In genomic region chr10:82910198-82910597, GRCm38 (mm10) we compare ENCODE assay signal across 9 mouse cellular contexts. TPM values are rescaled to one million over a fixed set of nuclear protein-coding genes. Genes with fewer than 3 reads are reported as not detected.
A peak's percentile ranks its signal among the peaks of the same experiment; 100 is the strongest.
DNase-seq lines count a peak whose midpoint lies in the region; ATAC-seq and TF ChIP-seq lines count a peak whose summit lies in the region.
"Had no signal": no experiment of that assay in that cellular context is flagged by ENCODE, and none has a peak within 500 bp of the region (broad histone marks: within the 10 kb centered on the region; RNA-seq: fewer than 3 reads in every experiment).

No protein-coding gene starts in this region.

- DNase-seq in cerebellum, postnatal 10 days = peak; percentile 33 to 40
- no peak for DNase-seq in midbrain, postnatal 0 days (ENCODE audit: low spot score)
- no peak for DNase-seq in midbrain, embryonic 11.5 days (ENCODE audit: low spot score, missing footprints)
- DNase-seq in T-cell, adult 2 months (ENCODE audit: low spot score) = peak; percentile 35
- DNase-seq in naive thymus-derived CD4-positive, alpha-beta T cell, adult 2 months (ENCODE audit: low read depth) = peak; percentile 63
- DNase-seq in cerebellum, adult 11-12 months = no peak
- DNase-seq in frontal cortex, postnatal 14 days (ENCODE audit: low spot score in 2 of 2) = no peak

- no peaks in the 10 kb centered on the region for H3K27me3 ChIP-seq in midbrain, postnatal 0 days (ENCODE audit: insufficient read depth, low read length)
- H3K27me3 ChIP-seq in midbrain, embryonic 11.5 days (ENCODE audit: control insufficient read depth, insufficient read depth, low read length) = no peaks in the 10 kb centered on the region

- no peak overlapping the region for H3K4me2 ChIP-seq in midbrain, postnatal 0 days (ENCODE audit: low read depth, low read length, poor library complexity, severe bottlenecking)
- H3K4me2 ChIP-seq in midbrain, embryonic 11.5 days = no peak overlapping the region

- 81% methylated on average over 3 of the region's 3 CpGs for WGBS in midbrain, postnatal 0 days
- 83% methylated on average over 3 of the region's 3 CpGs for WGBS in midbrain, embryonic 11.5 days

- no peak overlapping the region for H3K9ac ChIP-seq in midbrain, postnatal 0 days (replicated peaks; ENCODE audit: low read length, poor library complexity, severe bottlenecking)
- no peak overlapping the region for H3K9ac ChIP-seq in midbrain, embryonic 11.5 days (ENCODE audit: low read length)

- H3K4me3 ChIP-seq in midbrain, postnatal 0 days (ENCODE audit: low read depth, low read length) = no peak overlapping the region
- H3K4me3 ChIP-seq in midbrain, embryonic 11.5 days (ENCODE audit: low read depth, low read length) = no peak overlapping the region
- H3K4me3 ChIP-seq: midbrain, embryonic 10.5 days had no signal

- H3K4me1 ChIP-seq in midbrain, postnatal 0 days (ENCODE audit: insufficient read depth, low read length) = no peaks in the 10 kb centered on the region
- peaks cover 3% of the 10 kb centered on the region; the same call in 1 of the 2 replicates for H3K4me1 ChIP-seq in midbrain, embryonic 11.5 days (ENCODE audit: control insufficient read depth, insufficient read depth, low read length)

- no peaks in the 10 kb centered on the region for H3K9me3 ChIP-seq in midbrain, postnatal 0 days (ENCODE audit: low read length)
- H3K9me3 ChIP-seq in midbrain, embryonic 11.5 days (ENCODE audit: control insufficient read depth, low read length) = no peaks in the 10 kb centered on the region
- H3K9me3 ChIP-seq: midbrain, embryonic 10.5 days had no signal

- H3K36me3 ChIP-seq in midbrain, postnatal 0 days (ENCODE audit: insufficient read depth, low read length) = no peaks in the 10 kb centered on the region
- no peaks in the 10 kb centered on the region; the same call in 1 of the 2 replicates for H3K36me3 ChIP-seq in midbrain, embryonic 11.5 days (ENCODE audit: control insufficient read depth, insufficient read depth, low read length)
- H3K36me3 ChIP-seq: midbrain, embryonic 10.5 days had no signal

- ATAC-seq in cerebellum, adult (ENCODE audit: insufficient number of reproducible peaks, low FRiP score, low TSS enrichment) = no peak
- no peak for ATAC-seq in midbrain, postnatal 0 days (ENCODE audit: low FRiP score)
- no peak for ATAC-seq in midbrain, embryonic 11.5 days (ENCODE audit: low FRiP score)

- no peak overlapping the region for H3K27ac ChIP-seq in midbrain, postnatal 0 days (ENCODE audit: low read depth, low read length)
- H3K27ac ChIP-seq in midbrain, embryonic 11.5 days (ENCODE audit: low read depth, low read length) = no peak overlapping the region
- H3K27ac ChIP-seq: midbrain, embryonic 10.5 days had no signal

- TF ChIP-seq CTCF in midbrain, postnatal 0 days (IDR thresholded peaks at IDR 0.05) = peak; percentile 53

RNA-seq across cellular contexts. Expression of gene Eid3, which starts 43.8 kb away (rescaled TPM):
- 1.9 and 2.0 TPM in 2 replicates for total RNA-seq in midbrain, postnatal 0 days (2014; rRNA removed)
- 0.17 and 0.23 TPM in 2 replicates for polyA plus RNA-seq in midbrain, postnatal 0 days (2015; fragmentation: Nextera tagmentation; extraction: Ambion mirVana)
- polyA plus RNA-seq in midbrain, embryonic 11.5 days (2014; fragmentation: Nextera tagmentation; extraction: Ambion mirVana) = 0.53 and 0.57 TPM in 2 replicates

Comparison
In these comparisons a context has a peak if more than half of its experiments do, and no peak if none do; other contexts are left out.
1. DNase-seq: peak in cerebellum, postnatal 10 days (2 of 2), T-cell, adult 2 months (single experiment) and naive thymus-derived CD4-positive, alpha-beta T cell, adult 2 months (single experiment); none in midbrain, postnatal 0 days (single experiment), midbrain, embryonic 11.5 days (single experiment), cerebellum, adult 11-12 months (single experiment) and frontal cortex, postnatal 14 days (0 of 2).